Mouse (Mus musculus): ENCODE measurements around the gene Mmp21. TPM values are rescaled to one million over a fixed set of nuclear protein-coding genes. Genes with fewer than 3 reads are reported as not detected.

Mmp21 gene
- total and polyA plus RNA-seq, 3 experiments: 0.17 TPM; not detected in 2

DNA sequence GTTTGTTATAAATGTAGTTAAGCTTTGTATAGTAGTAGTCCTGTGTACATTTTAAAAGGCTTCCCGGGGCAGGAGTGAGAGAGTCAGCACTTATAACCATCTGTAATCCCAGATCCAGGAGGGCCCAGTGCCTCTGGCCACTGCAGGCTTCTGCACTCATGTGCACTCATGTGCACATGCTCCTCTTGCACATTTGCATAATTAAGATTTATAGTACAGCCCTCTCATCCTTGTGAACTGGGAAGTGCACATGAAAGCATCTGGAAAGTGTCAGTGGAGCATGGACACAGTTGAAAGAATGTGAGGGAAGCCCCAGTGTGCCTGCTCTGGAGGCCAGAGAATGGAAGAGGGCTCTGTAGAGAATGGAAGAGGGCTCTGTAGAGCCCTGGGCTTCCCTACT is 17.4 kb downstream of the Mmp21 start:
- H3K9ac ChIP-seq (ENCODE audit: insufficient read depth, low read depth): no peak overlapping the region
- H3K36me3 ChIP-seq (replicated peaks in 1 of 2; ENCODE audit: control insufficient read depth in 1 of 2, insufficient read depth in 1 of 2, low read length in 1 of 2): peaks cover 79 to 96% of the 10 kb centered on the region in 2 experiments
- in situ Hi-C loops (cut with MboI; ENCODE audit: low pct_ligation_motif_present, low pct_unique_long_range_greater_than_20kb, low sequenced_read_pairs): no loop called here
- TF ChIP-seq BHLHE40 (IDR thresholded peaks at IDR 0.05; ENCODE audit: low read depth, low read length) (no peak), CHD2 (IDR thresholded peaks at IDR 0.05; ENCODE audit: low read length) (no peak), CHD1 (IDR thresholded peaks at IDR 0.05; ENCODE audit: low read depth, low read length) (no peak), TBP (conservative IDR thresholded peaks at IDR 0.05; ENCODE audit: low read depth, low read length) (no peak), USF2 (conservative IDR thresholded peaks at IDR 0.05; ENCODE audit: low read depth, low read length) (no peak), POLR2AphosphoS2 (IDR thresholded peaks at IDR 0.05; ENCODE audit: low read depth, low read length) (no peak), MEF2A (IDR thresholded peaks at IDR 0.05; ENCODE audit: borderline replicate concordance, low read depth, low read length) (no peak), CTCF (conservative IDR thresholded peaks at IDR 0.05 in 1 of 2, IDR thresholded peaks at IDR 0.05 in 1 of 2; ENCODE audit: low read depth in 2 of 2, low read length in 2 of 2) (no peak), MYC (IDR thresholded peaks at IDR 0.05; ENCODE audit: low read depth, low read length) (no peak), NRF1 (IDR thresholded peaks at IDR 0.05; ENCODE audit: low read depth, low read length) (no peak), PAX5 (IDR thresholded peaks at IDR 0.05; ENCODE audit: low read length) (no peak), ETS1 (conservative IDR thresholded peaks at IDR 0.05; ENCODE audit: low read depth, low read length) (no peak), MXI1 (IDR thresholded peaks at IDR 0.05; ENCODE audit: low read depth, low read length) (no peak)
- H3K4me1 ChIP-seq (ENCODE audit: control insufficient read depth in 1 of 2, insufficient read depth in 2 of 2): no peaks in the 10 kb centered on the region
- H3K27me3 ChIP-seq (replicated peaks): no peaks in the 10 kb centered on the region
- H3K9me3 ChIP-seq (replicated peaks; ENCODE audit: low read length): no peaks in the 10 kb centered on the region
- no peak overlapping the region for H3K27ac ChIP-seq (ENCODE audit: insufficient read depth, low read depth)
- no peaks in the 10 kb centered on the region for H3K79me2 ChIP-seq (replicated peaks; ENCODE audit: control insufficient read depth, extremely low read depth, insufficient read depth, poor library complexity, severe bottlenecking)
- no peak for DNase-seq (ENCODE audit: extremely low read depth)
- no peak overlapping the region for H3K4me2 ChIP-seq (ENCODE audit: insufficient read depth, low read depth, poor library complexity, severe bottlenecking)
- dilution Hi-C loops (cut with MboI; ENCODE audit: extremely low pct_ligation_motif_present, extremely low pct_unique_long_range_greater_than_20kb, low sequenced_read_pairs): no loop called here
- H3K4me3 ChIP-seq (replicated peaks in 1 of 3; ENCODE audit: low read depth in 2 of 3, low read length in 2 of 3, poor library complexity in 1 of 3): no peak overlapping the region

DNA sequence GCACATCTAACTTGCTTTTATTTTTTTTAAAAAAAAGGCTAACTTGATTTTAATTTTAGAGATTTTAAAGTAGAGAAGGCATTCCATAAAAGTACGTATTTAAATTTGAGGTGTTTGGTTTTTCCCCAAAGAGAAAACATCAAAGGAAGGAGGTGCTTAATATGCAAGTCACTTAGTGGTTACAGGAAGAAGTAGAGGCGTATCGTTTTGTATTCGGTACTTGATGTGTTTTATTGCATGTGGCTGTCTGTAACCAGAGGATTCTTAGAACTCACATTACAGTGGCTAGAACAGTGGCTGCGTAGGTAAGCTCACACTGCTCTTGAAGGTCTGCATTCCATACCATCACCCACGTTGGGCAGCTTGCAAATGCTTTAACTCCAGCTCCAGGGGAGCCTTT is 34.1 kb downstream of the Mmp21 start:
- no peaks in the 10 kb centered on the region; the same call in 1 of the 2 replicates for H3K79me2 ChIP-seq (replicated peaks; ENCODE audit: control insufficient read depth, extremely low read depth, insufficient read depth, poor library complexity, severe bottlenecking)
- no peaks in the 10 kb centered on the region for H3K9me3 ChIP-seq (replicated peaks; ENCODE audit: low read length)
- no peak overlapping the region for H3K9ac ChIP-seq (ENCODE audit: insufficient read depth, low read depth)
- no peak for TF ChIP-seq JUN (IDR thresholded peaks at IDR 0.05; ENCODE audit: insufficient read depth, low read depth, low read length)
- TF ChIP-seq NRF1 (IDR thresholded peaks at IDR 0.05; ENCODE audit: low read depth, low read length): no peak
- no peak for TF ChIP-seq ZKSCAN1 (IDR thresholded peaks at IDR 0.05; ENCODE audit: borderline replicate concordance, low read depth, low read length)
- no peak for TF ChIP-seq ZNF384 (IDR thresholded peaks at IDR 0.05; ENCODE audit: low read depth, low read length)
- TF ChIP-seq POLR2AphosphoS2 (IDR thresholded peaks at IDR 0.05; ENCODE audit: low read depth, low read length): no peak
- TF ChIP-seq KAT2A (IDR thresholded peaks at IDR 0.05; ENCODE audit: insufficient replicate concordance, low read length): no peak
- no peak for TF ChIP-seq RCOR1 (conservative IDR thresholded peaks at IDR 0.05; ENCODE audit: low read depth, low read length)
- TF ChIP-seq USF1 (IDR thresholded peaks at IDR 0.05; ENCODE audit: low read depth, low read length): no peak
- TF ChIP-seq HCFC1 (IDR thresholded peaks at IDR 0.05; ENCODE audit: low read depth, low read length): no peak
- no peak for TF ChIP-seq GABPA (IDR thresholded peaks at IDR 0.05; ENCODE audit: insufficient replicate concordance, low read depth, low read length)
- TF ChIP-seq SMC3 (IDR thresholded peaks at IDR 0.05; ENCODE audit: low read depth, low read length): no peak
- TF ChIP-seq IRF4 (IDR thresholded peaks at IDR 0.05; ENCODE audit: low read depth, low read length): no peak
- TF ChIP-seq MAX (IDR thresholded peaks at IDR 0.05; ENCODE audit: low read length): no peak
- no peak for TF ChIP-seq JUND (conservative IDR thresholded peaks at IDR 0.05; ENCODE audit: low read depth, low read length)
- TF ChIP-seq ELF1 (IDR thresholded peaks at IDR 0.05; ENCODE audit: low read depth, low read length): no peak
- TF ChIP-seq MAFK (IDR thresholded peaks at IDR 0.05; ENCODE audit: insufficient replicate concordance, low read length): no peak
- H3K4me1 ChIP-seq (ENCODE audit: control insufficient read depth in 1 of 2, insufficient read depth in 2 of 2): no peaks in the 10 kb centered on the region
- peaks cover 66 to 94% of the 10 kb centered on the region in 2 experiments for H3K36me3 ChIP-seq (replicated peaks in 1 of 2; ENCODE audit: control insufficient read depth in 1 of 2, insufficient read depth in 1 of 2, low read length in 1 of 2)
- no peak overlapping the region for H3K27ac ChIP-seq (ENCODE audit: insufficient read depth, low read depth)
- dilution Hi-C loops (cut with MboI; ENCODE audit: extremely low pct_ligation_motif_present, extremely low pct_unique_long_range_greater_than_20kb, low sequenced_read_pairs): no loop called here
- no peak for DNase-seq (ENCODE audit: extremely low read depth)
- H3K4me2 ChIP-seq (ENCODE audit: insufficient read depth, low read depth, poor library complexity, severe bottlenecking): no peak overlapping the region
- in situ Hi-C loops (cut with MboI; ENCODE audit: low pct_ligation_motif_present, low pct_unique_long_range_greater_than_20kb, low sequenced_read_pairs): no loop called here
- no peaks in the 10 kb centered on the region for H3K27me3 ChIP-seq (replicated peaks)
- H3K4me3 ChIP-seq (replicated peaks in 1 of 3; ENCODE audit: low read depth in 2 of 3, low read length in 2 of 3, poor library complexity in 1 of 3): no peak overlapping the region

Data from CH12.LX (cell line).